Mouse (Mus musculus) liver, embryonic 15.5 days (tissue): ENCODE data around the gene Wdr81. TPM values are rescaled to one million over a fixed set of nuclear protein-coding genes. Genes with fewer than 3 reads are reported as not detected.
A peak's percentile ranks its signal among the peaks of the same experiment; 100 is the strongest.
"Not testable (repeated sequence)": the region's sequence is repeated elsewhere in the genome, so short reads cannot be mapped to it uniquely, and the experiment has no call there.

Experiments
- ATAC-seq: fragments of 200-750 bp; cut with Nextera tagmentation; 2 replicates; pipeline ENCODE4 v1.8.0; 2017; ENCODE audit warnings: moderate number of reproducible peaks, mild to moderate bottlenecking, moderate library complexity; ENCODE audit not compliant: insufficient read depth
- H3K27ac ChIP-seq: fragments of 300-500 bp; sonication (generic); replicated peaks from 2 replicates; pipeline ENCODE4 v1.5.1; 2015; ENCODE audit warnings: mild to moderate bottlenecking, inconsistent platforms
- H3K27me3 ChIP-seq: fragments of 300-500 bp; sonication (generic); 2 replicates; pipeline ENCODE4 v1.6.1; 2015; ENCODE audit warnings: mild to moderate bottlenecking, inconsistent platforms
- H3K36me3 ChIP-seq: fragments of 300-500 bp; sonication (generic); replicated peaks from 2 replicates; pipeline ENCODE4 v1.6.1; 2015; ENCODE audit warnings: moderate library complexity, mild to moderate bottlenecking, inconsistent platforms
- H3K4me1 ChIP-seq: fragments of 300-500 bp; sonication (generic); replicated peaks from 2 replicates; pipeline ENCODE4 v1.6.1; 2015; ENCODE audit warnings: inconsistent platforms
- H3K4me2 ChIP-seq: fragments of 300-500 bp; sonication (generic); 2 replicates; pipeline ENCODE4 v1.6.1; 2015; ENCODE audit warnings: moderate library complexity, mild to moderate bottlenecking, inconsistent platforms
- H3K4me3 ChIP-seq: fragments of 300-500 bp; sonication (generic); replicated peaks from 2 replicates; pipeline ENCODE4 v1.5.1; 2015; ENCODE audit warnings: mild to moderate bottlenecking, inconsistent platforms
- H3K9ac ChIP-seq: fragments of 300-500 bp; sonication (generic); 2 replicates; pipeline ENCODE4 v1.6.1; 2015; ENCODE audit warnings: moderate library complexity, mild to moderate bottlenecking, inconsistent platforms
- H3K9me3 ChIP-seq: fragments of 300-500 bp; sonication (generic); replicated peaks from 2 replicates; pipeline ENCODE4 v1.6.1; 2016; ENCODE audit warnings: inconsistent platforms
- WGBS: fragments of 180-500 bp; shearing (Covaris S2); methylation state at CpG from one replicate; pipeline ENCODE4 v1.1.7; 2015; ENCODE audit warnings: mixed read lengths; ENCODE audit not compliant: insufficient replicate concordance; 5-methylcytosine and 5-hydroxymethylcytosine counted together
- polyA plus RNA-seq: library from polyadenylated mRNA; unstranded; fragments of >200 nt; fragmentation: Nextera tagmentation; extraction: Ambion mirVana; gene quantifications from 2 replicates; pipeline ENCODE4 v1.2.1, GENCODE M21; 2015

Gene Wdr81
- polyA plus RNA-seq, 1 experiment from 2014 or later = 21.0 TPM

DNA sequence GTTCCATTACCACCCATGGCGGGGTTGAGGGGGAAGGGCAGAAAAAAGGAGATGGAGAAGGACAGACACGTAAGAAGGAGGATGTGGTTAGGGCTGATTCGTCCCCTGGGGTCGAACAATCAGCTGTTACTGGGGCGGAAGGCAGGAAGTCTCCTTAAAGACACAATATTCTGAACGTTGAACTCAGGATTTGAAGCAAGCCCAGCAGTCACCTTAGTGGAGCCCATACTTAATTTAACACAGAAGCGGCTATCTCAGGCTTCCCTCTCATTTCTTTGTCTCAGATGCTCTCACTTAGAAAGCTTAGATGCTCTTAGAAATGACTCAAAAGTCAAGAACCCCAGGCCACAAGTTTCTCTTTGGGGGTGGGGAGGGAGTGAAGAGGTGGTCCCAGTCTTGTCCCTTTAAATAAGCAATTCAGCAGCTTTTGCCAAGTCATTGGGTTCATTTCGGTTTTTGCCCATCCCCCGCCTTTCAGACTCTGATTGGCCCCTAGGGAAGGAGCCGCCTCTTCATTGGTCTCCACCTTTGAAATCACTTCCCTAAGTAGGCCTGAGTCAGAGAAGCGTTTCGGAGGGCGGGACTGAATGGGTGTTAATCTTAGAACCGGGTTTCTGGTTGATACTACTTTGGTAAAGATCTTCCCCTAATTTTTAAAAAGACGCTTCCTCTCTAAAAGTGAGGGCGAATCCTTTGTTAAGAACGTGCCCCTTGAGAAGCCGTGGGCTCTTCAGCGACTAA, 5.8 kb upstream of the Wdr81 start:
- ATAC-seq = peak; percentile 44
- WGBS = 2% methylated on average over 19 of the region's 19 CpGs

DNA sequence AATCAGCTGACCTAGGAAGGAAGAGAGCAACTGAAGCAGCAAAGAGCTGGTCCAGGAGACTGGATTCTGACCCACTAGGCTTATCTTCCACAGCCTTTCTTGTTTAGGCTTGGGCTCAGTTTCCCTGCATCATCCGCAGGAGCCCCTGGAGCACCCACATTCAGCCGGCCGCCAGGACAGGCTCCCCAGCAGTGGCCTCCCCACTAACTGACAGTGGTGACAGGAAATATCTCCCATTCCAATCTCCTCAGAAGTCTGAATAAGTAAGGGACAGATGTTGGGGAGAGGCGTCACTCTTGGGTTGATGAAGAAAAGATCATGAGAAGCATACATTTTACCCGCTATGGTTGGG, 5.2 kb upstream of the Wdr81 start:
- H3K4me2 ChIP-seq = peak overlapping the region; percentile 92
- peak overlapping the region; percentile 99 for H3K27ac ChIP-seq
- H3K36me3 ChIP-seq = peaks cover 17% of the 10 kb centered on the region
- peak overlapping the region; percentile 48 for H3K9ac ChIP-seq
- peak overlapping the region; percentile 97 for H3K4me3 ChIP-seq
- no peak for ATAC-seq
- no peaks in the 10 kb centered on the region for H3K9me3 ChIP-seq
- no peaks in the 10 kb centered on the region for H3K27me3 ChIP-seq
- 5% methylated on average over 5 of the region's 5 CpGs for WGBS
- peaks cover 88% of the 10 kb centered on the region for H3K4me1 ChIP-seq

More for the DNA sequence above, 5.8 kb upstream of the Wdr81 start:
- peak overlapping the region; percentile 99 for H3K27ac ChIP-seq
- H3K4me1 ChIP-seq = peaks cover 88% of the 10 kb centered on the region
- H3K27me3 ChIP-seq = no peaks in the 10 kb centered on the region
- peaks cover 22% of the 10 kb centered on the region for H3K36me3 ChIP-seq
- peak overlapping the region; percentile 92 for H3K4me2 ChIP-seq
- H3K9me3 ChIP-seq = no peaks in the 10 kb centered on the region
- H3K9ac ChIP-seq = peak overlapping the region; percentile 68
- peak overlapping the region; percentile 97 for H3K4me3 ChIP-seq

- H3K27me3 ChIP-seq = no peaks in the 10 kb centered on the region
- peaks cover 12% of the 10 kb centered on the region for H3K36me3 ChIP-seq
- ATAC-seq = no peak
- H3K9ac ChIP-seq = peak overlapping the region; percentile 48
- H3K9me3 ChIP-seq = no peaks in the 10 kb centered on the region
- peak overlapping the region; percentile 99 for H3K27ac ChIP-seq
- H3K4me1 ChIP-seq = peaks cover 88% of the 10 kb centered on the region
- H3K4me2 ChIP-seq = peak overlapping the region; percentile 92
- WGBS = 56% methylated on average over 5 of the region's 5 CpGs
- 0 out of 2 replicates have a peak overlapping the region, but pooled peaks have one; percentile 97 for H3K4me3 ChIP-seq
Measured at GRCm38 (mm10) chr11:75459141-75459711, 4.7 kb upstream of the Wdr81 start.

GRCm38 (mm10) chr11:75458628-75459041, 4.1 kb upstream of the Wdr81 start:
- no peaks in the 10 kb centered on the region for H3K9me3 ChIP-seq
- H3K4me2 ChIP-seq = peak overlapping the region; percentile 8
- peaks cover 6% of the 10 kb centered on the region for H3K36me3 ChIP-seq
- H3K27ac ChIP-seq = peak overlapping the region; percentile 99
- ATAC-seq = no peak
- no peak overlapping the region for H3K4me3 ChIP-seq
- no peak overlapping the region; the same call in 1 of the 2 replicates for H3K9ac ChIP-seq
- WGBS = 13% methylated on average over 8 of the region's 8 CpGs
- H3K27me3 ChIP-seq = no peaks in the 10 kb centered on the region
- peaks cover 88% of the 10 kb centered on the region for H3K4me1 ChIP-seq

DNA sequence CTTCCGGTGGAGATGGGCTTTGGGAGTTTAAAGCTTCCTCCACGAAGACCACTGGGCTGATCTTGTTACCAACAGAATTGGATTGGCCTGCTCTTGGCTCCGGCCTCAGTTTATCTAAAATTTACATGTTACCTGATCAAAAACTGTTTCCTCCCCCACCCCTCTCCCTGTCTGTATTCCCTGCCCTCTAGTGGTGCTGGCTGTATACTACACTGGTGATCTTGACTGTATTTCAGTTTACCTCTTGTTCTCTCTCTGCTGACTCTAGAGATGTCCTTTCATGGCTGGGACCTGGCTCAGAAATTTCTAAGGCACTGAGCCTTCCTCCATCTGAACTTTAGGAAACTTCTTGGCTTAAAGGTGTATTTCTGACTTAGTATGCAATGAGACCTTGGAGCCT, 3.7 kb upstream of the Wdr81 start:
- no peak for ATAC-seq
- H3K27me3 ChIP-seq = no peaks in the 10 kb centered on the region
- H3K9ac ChIP-seq = no peak overlapping the region; the same call in 1 of the 2 replicates
- H3K9me3 ChIP-seq = no peaks in the 10 kb centered on the region
- no peak overlapping the region for H3K4me3 ChIP-seq
- H3K4me1 ChIP-seq = peaks cover 88% of the 10 kb centered on the region
- WGBS = 12% methylated on average over 3 of the region's 3 CpGs
- H3K27ac ChIP-seq = peak overlapping the region; percentile 99
- H3K4me2 ChIP-seq = peak overlapping the region; percentile 42
- 0 out of 2 replicates have a peak, but pooled peaks cover 1% of the 10 kb centered on the region for H3K36me3 ChIP-seq

DNA sequence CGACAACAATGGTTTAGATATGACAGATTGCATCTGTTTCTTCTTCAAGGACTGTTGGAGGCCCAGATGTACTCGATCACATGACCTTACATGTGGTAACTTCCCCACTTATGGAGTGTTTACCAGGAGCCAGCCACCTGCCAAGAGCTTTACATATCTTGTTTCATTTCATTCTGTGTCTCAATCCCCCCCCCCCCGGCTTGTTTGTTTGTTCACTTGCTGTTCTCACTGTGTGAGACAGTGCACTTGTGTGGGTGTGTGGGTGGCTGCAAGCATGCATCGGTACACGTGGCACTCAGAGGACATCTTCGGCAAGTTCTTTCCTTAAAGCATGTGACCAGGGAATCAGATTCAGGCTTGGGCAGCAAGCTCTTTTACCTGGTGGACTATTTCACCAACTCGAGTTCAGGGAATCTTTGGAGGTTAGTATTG, 1.9 kb upstream of the Wdr81 start:
- ATAC-seq = no peak
- H3K36me3 ChIP-seq = peaks cover 17% of the 10 kb centered on the region
- WGBS = 73% methylated on average over 7 of the region's 7 CpGs
- no peak overlapping the region for H3K9ac ChIP-seq
- H3K27me3 ChIP-seq = no peaks in the 10 kb centered on the region
- H3K4me2 ChIP-seq = no peak overlapping the region
- H3K4me3 ChIP-seq = no peak overlapping the region
- H3K4me1 ChIP-seq = peaks cover 91% of the 10 kb centered on the region
- no peaks in the 10 kb centered on the region for H3K9me3 ChIP-seq
- H3K27ac ChIP-seq = peak overlapping the region; percentile 39; the same call in 1 of the 2 replicates

GRCm38 (mm10) chr11:75455971-75456370, 1.5 kb upstream of the Wdr81 start:
- H3K9ac ChIP-seq, H3K9me3 ChIP-seq, H3K27ac ChIP-seq, ATAC-seq, H3K4me2 ChIP-seq, H3K27me3 ChIP-seq, H3K4me3 ChIP-seq: not testable (repeated sequence)
- 83% methylated on average over 2 of the region's 2 CpGs for WGBS
- H3K36me3 ChIP-seq = peaks cover 21% of the 10 kb centered on the region
- peaks cover 95% of the 10 kb centered on the region for H3K4me1 ChIP-seq

- Histone ChIP-seq H3K36me3 (peaks cover 21% of the 10 kb centered on the region), H3K27ac (peak overlapping the region; percentile 79), H3K4me3 (peak overlapping the region; percentile 72), H3K9ac (peak overlapping the region; percentile 80; the same call in 1 of the 2 replicates), H3K9me3 (no peaks in the 10 kb centered on the region), H3K4me1 (peaks cover 96% of the 10 kb centered on the region), H3K4me2 (peak overlapping the region; percentile 98), H3K27me3 (no peaks in the 10 kb centered on the region)
- 70% methylated on average over 10 of the region's 10 CpGs for WGBS
- no peak for ATAC-seq
Measured at GRCm38 (mm10) chr11:75455041-75455736, 672 bp upstream of the Wdr81 start.

GRCm38 (mm10) chr11:75452812-75453557, 1.5 kb downstream of the Wdr81 start:
- WGBS = 89% methylated on average over 31 of the region's 31 CpGs

DNA sequence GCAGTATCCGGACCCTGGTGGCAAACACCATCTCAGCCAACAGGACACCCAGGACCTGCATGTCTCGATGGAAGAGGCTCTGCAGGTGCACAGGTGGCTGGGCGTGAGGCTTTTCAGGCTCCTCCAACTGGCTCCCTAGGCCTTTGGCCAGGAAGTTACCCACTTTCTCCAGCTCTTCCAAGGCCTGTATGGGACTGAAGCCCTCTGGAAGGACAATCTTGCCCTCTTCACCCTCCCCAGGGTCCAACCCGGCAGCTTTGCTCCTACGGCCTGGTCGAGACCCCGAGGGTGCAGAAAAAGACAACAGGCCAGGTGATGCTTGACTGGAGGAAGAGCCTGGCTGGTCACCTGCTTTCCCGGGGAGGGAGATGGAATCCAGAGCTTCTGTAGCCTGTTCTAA, 2.4 kb downstream of the Wdr81 start:
- Histone ChIP-seq H3K4me3 (peak overlapping the region; percentile 58), H3K36me3 (peaks cover 46% of the 10 kb centered on the region), H3K9ac (peak overlapping the region; percentile 75), H3K27me3 (no peaks in the 10 kb centered on the region), H3K4me2 (peak overlapping the region; percentile 98), H3K27ac (peak overlapping the region; percentile 98), H3K9me3 (no peaks in the 10 kb centered on the region), H3K4me1 (peaks cover 96% of the 10 kb centered on the region)
- WGBS = 85% methylated on average over 8 of the region's 8 CpGs
- no peak for ATAC-seq

More at GRCm38 (mm10) chr11:75452812-75453557, 1.5 kb downstream of the Wdr81 start:
- Histone ChIP-seq H3K27me3 (no peaks in the 10 kb centered on the region), H3K4me1 (peaks cover 95% of the 10 kb centered on the region), H3K36me3 (peaks cover 37% of the 10 kb centered on the region), H3K4me2 (peak overlapping the region; percentile 98), H3K9ac (peak overlapping the region; percentile 80; the same call in 1 of the 2 replicates), H3K9me3 (no peaks in the 10 kb centered on the region), H3K4me3 (peak overlapping the region; percentile 72), H3K27ac (peak overlapping the region; percentile 98; the same call in 1 of the 2 replicates)
- ATAC-seq = no peak
